Mouse (Mus musculus) thymus, postnatal 4 days (tissue): ENCODE measurements around the gene Mef2d.

Experiments used
- DNase-seq: peaks from one replicate; pipeline ENCODE4 v3.0.0; 2021

Mef2d gene

GRCm38 (mm10) chr3:88141787-88142523 lies at the start of gene Mef2d:
Gene Mef2d, plus strand, starts transcription at chr3:88142372.
- peak; percentile 98 for DNase-seq

- no peak for DNase-seq
Observed at GRCm38 (mm10) chr3:88094126-88094525, 48.0 kb upstream of the Mef2d start.

GRCm38 (mm10) chr3:88097666-88098065 lies 44.5 kb upstream of the Mef2d start:
- DNase-seq: no peak

- no peak for DNase-seq
Observed at GRCm38 (mm10) chr3:88100251-88100650, 41.9 kb upstream of the Mef2d start.

DNA sequence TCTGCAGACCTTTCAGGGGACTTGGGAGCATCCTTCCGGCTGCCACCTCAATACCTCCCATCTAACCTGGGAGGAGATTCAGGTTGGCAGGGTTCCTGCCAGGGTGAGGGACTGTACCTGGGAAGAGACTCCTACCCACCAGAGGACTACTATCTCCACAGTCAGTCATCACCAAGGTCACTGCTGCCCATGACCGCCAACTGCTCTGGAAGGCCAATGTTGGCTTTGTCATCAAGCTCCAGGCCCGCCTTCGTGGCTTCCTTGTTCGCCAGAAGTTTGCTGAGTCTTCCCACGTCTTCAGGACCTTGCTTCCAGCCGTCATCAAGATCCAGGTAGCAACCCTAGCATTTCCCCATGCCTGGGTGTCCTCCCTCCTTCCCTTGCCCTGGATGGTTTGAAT lies 40.4 kb upstream of the Mef2d start:
- no peak for DNase-seq

- DNase-seq: no peak
Observed at GRCm38 (mm10) chr3:88102196-88102595, 40.0 kb upstream of the Mef2d start.

DNA sequence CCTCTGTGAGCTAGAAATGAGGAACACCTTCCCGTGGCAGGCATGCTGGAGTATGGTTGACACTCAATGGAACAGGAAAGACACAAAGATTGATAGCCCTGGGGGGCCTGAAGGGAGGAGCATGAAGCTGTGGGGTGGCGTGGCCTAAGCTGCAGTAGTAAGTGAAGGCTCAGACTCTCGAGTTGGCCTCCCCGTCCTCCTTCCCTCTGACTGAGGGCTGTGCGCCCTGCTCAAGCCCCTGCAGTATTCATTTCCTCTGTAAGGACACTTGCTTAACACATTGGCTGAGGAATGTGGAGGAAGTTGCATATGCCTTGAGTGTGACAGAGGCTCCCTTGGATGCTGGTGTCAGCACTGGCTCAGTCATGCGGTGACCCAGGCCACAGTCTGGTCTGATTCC lies 39.6 kb upstream of the Mef2d start:
- DNase-seq: no peak

GRCm38 (mm10) chr3:88106126-88106525 lies 36.0 kb upstream of the Mef2d start:
- DNase-seq: no peak

GRCm38 (mm10) chr3:88109126-88109525 lies 33.0 kb upstream of the Mef2d start:
- no peak for DNase-seq

GRCm38 (mm10) chr3:88114396-88114795 lies 27.8 kb upstream of the Mef2d start:
- no peak for DNase-seq

- DNase-seq: no peak
Observed at GRCm38 (mm10) chr3:88120117-88120651, 22.0 kb upstream of the Mef2d start.

- no peak for DNase-seq
Observed at GRCm38 (mm10) chr3:88121164-88122131, 20.7 kb upstream of the Mef2d start.

DNA sequence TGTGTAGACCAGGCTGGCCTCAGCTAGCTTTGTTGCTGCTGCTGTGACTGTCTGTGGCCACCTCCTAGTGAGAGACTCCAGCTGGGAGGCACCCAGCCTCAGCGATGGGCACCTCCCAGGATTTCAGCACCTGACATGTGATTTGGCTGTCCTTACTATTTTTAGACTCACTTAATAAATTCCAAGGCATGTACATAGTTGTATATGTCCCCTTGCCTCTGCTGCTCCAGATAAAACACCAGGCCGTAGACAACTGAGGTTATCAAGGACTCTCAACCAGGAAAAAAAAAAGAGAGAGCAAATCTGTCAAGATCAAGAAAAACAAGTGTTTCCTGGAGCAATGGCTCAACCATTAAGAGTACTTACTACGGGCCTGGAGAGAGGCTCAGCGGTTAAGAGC lies 17.0 kb upstream of the Mef2d start:
- DNase-seq: no peak

DNA sequence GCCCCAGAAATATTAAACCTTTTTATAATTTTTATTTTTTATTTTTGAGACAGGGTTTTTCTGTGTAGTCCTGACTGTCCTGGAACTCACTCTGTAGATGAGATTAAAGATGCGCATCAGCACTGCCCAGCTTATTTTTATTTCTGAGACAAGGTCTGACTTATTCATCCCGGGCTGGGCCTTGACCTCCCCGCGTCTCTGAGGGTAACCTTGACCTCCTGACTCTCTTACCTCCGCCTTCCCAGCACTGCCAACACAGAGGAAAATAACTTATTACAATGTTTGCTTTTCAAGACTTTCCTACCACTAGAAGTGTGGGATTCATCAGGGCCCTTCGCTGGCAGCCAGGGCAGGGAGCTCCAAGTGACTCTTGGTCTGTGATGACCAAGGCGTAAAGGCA lies 16.0 kb upstream of the Mef2d start:
- no peak for DNase-seq

- peak; percentile 42 for DNase-seq
Observed at GRCm38 (mm10) chr3:88127636-88128035, 14.5 kb upstream of the Mef2d start.

DNA sequence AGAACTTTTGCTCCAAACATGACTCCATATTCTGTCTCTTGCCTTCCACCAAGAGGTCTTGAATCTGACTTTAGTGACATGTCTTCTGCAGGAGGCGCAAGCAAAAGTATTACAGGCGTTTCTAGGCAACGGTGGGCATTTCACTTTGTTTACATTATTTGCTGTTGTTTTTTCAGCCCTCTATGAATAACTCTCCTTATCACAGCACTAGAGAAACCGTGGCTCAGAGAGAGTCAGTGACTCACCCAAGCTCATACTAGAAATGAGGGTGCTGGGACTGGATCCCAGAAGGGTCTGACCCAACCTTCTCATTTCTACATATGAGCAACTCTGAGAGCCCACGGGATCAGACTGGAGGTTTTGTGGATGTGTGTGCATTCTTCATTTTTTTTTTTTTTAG lies 14.1 kb upstream of the Mef2d start:
- no peak for DNase-seq

DNA sequence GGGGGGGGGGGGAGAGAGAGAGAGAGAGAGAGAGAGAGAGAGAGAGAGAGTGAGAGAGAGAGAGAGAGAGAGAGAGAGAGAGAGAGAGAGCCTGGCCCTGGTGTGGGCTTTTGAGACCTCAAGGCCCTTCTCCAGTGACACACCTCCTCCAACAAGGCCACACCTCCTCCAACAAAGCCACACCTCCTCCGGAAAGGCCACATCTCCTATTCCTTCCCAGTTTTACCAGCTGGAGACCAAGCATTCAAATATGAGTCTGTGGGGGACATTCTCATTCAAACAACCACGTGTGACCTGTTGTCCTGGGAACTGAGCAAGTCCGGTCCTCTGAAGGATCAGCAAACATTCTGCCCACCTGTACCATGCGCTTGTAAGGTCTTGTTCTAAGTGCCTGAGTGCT lies 13.2 kb upstream of the Mef2d start:
- DNase-seq: no peak

- DNase-seq: no peak
Observed at GRCm38 (mm10) chr3:88131071-88131470, 11.1 kb upstream of the Mef2d start.

GRCm38 (mm10) chr3:88132492-88132891 lies 9.7 kb upstream of the Mef2d start:
- DNase-seq: no peak

- DNase-seq: peak; percentile 43
Observed at GRCm38 (mm10) chr3:88133187-88133771, 8.9 kb upstream of the Mef2d start.

DNA sequence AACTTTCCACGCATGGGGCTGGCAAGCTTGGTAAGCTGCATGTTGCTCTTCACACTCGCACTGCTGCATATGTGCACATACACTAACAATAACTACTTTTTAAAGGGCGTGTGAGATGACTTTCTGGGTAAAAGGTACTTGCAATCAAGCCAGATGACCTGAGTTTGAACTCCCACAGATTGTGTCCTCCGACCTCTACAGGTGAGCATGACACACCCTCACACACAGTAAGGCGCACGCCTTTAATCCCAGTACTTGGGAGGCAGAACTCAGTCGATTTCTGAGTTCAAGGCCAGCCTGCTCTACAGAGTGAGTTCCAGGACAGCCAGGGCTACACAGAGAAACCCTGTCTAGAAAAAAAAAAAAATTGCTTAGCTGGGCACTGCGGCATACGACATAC lies 5.8 kb upstream of the Mef2d start:
- no peak for DNase-seq

- peak; percentile 36 for DNase-seq
Observed at GRCm38 (mm10) chr3:88136945-88137494, 5.2 kb upstream of the Mef2d start.

GRCm38 (mm10) chr3:88137821-88138220 lies 4.4 kb upstream of the Mef2d start:
- DNase-seq: no peak
